Mouse (Mus musculus) heart, adult 2 months (tissue): ENCODE measurements around the gene Mrpl9.

Experiments
- CTCF ChIP-seq: fragments of 200-600 bp; IDR thresholded peaks from 2 replicates; pipeline ENCODE4 v1.8.1; 2022; ENCODE audit warnings: antibody characterized with exemption, mild to moderate bottlenecking, moderate library complexity
- POLR2A ChIP-seq: fragments of 200-500 bp; IDR thresholded peaks from 2 replicates; pipeline ENCODE4 v1.6.1; 2011; ENCODE audit warnings: mild to moderate bottlenecking, low read depth, low read length, control low read depth; ENCODE audit not compliant: insufficient read depth

- TF ChIP-seq CTCF (no peak), POLR2A (no peak)
Observed at GRCm38 (mm10) chr3:94478591-94479169, 35.6 kb downstream of the Mrpl9 start.
